Mouse (Mus musculus): ENCODE results near the gene Csn3. TPM values are rescaled to one million over a fixed set of nuclear protein-coding genes. Genes with fewer than 3 reads are reported as not detected.

Csn3 gene
- polyA plus RNA-seq (2012; ENCODE audit: insufficient read depth, low replicate concordance), result not detected in 2 replicates

DNA sequence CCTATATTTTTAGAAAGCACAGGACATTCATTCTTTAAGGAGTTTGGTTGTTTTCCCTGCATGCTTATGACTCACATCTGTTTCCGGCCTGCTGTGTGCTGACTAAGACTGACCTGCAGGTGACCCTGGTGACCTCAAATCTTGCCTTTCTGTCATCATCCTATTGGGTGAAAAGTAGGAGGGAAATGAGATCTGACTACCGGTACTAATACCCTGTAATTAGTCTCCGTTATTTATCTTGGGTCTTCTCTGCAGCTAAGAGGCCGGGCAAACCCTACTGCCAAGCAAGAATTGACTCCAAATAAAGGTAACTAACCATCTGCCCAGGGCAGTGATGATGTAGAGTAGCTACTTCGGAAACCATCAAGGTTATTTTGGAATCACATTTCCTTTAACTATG is at the start of gene Csn3:
Gene Csn3 (plus strand): TSS at position 208 of the 400 bp plus-strand sequence.
- no peaks in the 10 kb centered on the region for H3K4me1 ChIP-seq
- no peaks in the 10 kb centered on the region for H3K27me3 ChIP-seq (replicated peaks)
- no peak within 1 kb of the TSS for H3K4me3 ChIP-seq (replicated peaks)
- no peaks in the 10 kb centered on the region for H3K9me3 ChIP-seq
- TF ChIP-seq FLI1 (IDR thresholded peaks at IDR 0.05; ENCODE audit: low read length), result no peak
- no peak for TF ChIP-seq GATA1 (IDR thresholded peaks at IDR 0.05; ENCODE audit: borderline replicate concordance, low read length)
- H3K36me3 ChIP-seq (replicated peaks; ENCODE audit: low read length), result no peaks in the 10 kb centered on the region

DNA sequence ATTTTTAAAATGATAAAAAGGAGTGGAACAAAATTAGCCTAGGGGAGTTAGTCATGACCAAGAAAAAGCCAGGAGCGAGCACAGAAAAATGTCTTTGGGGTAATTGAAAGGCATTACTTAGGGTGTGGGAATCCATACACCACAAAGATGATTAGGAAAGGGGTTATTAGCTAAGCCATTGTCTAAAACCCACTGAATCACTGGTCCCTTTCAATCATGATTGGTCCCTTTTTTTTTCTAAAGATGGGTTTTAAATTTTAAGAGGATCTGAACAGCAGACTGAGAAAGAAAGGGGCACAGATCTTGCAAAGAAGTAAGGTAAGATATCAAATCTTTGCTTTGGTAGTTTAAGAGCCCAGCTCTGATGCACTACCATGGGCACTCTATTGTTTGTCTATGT is 40.6 kb upstream of the Csn3 start, which contains the start of gene Odam:
Gene Odam (plus strand): TSS at position 301 of the 400 bp plus-strand sequence.
- no peaks in the 10 kb centered on the region for H3K4me1 ChIP-seq
- no peak within 1 kb of the TSS for H3K4me3 ChIP-seq (replicated peaks)
- no peaks in the 10 kb centered on the region for H3K27me3 ChIP-seq (replicated peaks)
- no peaks in the 10 kb centered on the region for H3K9me3 ChIP-seq
- H3K36me3 ChIP-seq (replicated peaks; ENCODE audit: low read length), result no peaks in the 10 kb centered on the region
- TF ChIP-seq FLI1 (IDR thresholded peaks at IDR 0.05; ENCODE audit: low read length) (no peak), GATA1 (IDR thresholded peaks at IDR 0.05; ENCODE audit: borderline replicate concordance, low read length) (no peak)

DNA sequence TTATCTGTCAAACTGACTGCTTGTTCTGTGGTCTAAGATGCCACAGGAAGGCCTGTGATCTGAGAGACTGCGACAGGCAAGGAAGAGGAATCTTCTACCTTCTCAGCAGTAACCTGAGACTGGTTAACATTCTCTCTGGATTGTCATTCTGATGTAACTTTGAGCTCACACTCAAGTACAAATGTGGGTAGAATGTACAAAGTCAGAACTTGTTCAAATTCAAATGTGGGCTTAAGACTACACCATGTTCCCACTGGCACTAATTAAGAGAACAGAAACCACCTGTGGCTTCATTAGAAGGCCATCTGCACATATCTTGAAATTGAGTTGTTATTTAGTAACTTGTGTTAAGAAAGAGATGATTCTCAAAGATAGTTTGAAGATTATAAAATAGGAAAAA is 6.2 kb downstream of the Csn3 start:
- Histone ChIP-seq H3K4me1 (no peaks in the 10 kb centered on the region), H3K27me3 (replicated peaks) (no peaks in the 10 kb centered on the region), H3K36me3 (replicated peaks; ENCODE audit: low read length) (no peaks in the 10 kb centered on the region), H3K9me3 (peaks cover 4% of the 10 kb centered on the region; the same call in 1 of the 2 replicates), H3K4me3 (replicated peaks) (no peak overlapping the region)
- TF ChIP-seq GATA1 (IDR thresholded peaks at IDR 0.05; ENCODE audit: borderline replicate concordance, low read length), result no peak

DNA sequence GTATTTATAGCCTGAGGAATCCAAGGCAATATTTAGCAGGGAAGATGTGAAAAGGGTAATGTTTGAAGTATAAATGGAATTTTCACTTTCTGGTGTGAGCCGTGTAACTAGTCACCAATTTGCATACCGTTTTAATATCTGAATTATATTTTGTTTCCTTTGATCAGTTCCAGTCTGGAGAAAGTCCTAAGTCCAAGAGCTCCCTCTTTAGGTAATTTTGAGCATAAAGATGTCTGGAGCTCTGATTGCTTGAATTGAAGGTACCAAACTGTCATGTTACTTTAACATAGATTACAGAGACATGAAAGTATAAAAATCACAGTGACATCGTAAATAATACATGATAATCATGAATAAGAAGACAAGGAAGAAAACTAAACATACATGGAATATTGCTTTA is 15.4 kb downstream of the Csn3 start:
- H3K4me3 ChIP-seq (replicated peaks), result no peak overlapping the region
- H3K36me3 ChIP-seq (replicated peaks; ENCODE audit: low read length), result no peaks in the 10 kb centered on the region
- H3K4me1 ChIP-seq, result no peaks in the 10 kb centered on the region
- no peaks in the 10 kb centered on the region for H3K27me3 ChIP-seq (replicated peaks)
- peaks cover 6% of the 10 kb centered on the region; the same call in 1 of the 2 replicates for H3K9me3 ChIP-seq
- TF ChIP-seq FLI1 (IDR thresholded peaks at IDR 0.05; ENCODE audit: low read length) (no peak), GATA1 (IDR thresholded peaks at IDR 0.05; ENCODE audit: borderline replicate concordance, low read length) (no peak)

DNA sequence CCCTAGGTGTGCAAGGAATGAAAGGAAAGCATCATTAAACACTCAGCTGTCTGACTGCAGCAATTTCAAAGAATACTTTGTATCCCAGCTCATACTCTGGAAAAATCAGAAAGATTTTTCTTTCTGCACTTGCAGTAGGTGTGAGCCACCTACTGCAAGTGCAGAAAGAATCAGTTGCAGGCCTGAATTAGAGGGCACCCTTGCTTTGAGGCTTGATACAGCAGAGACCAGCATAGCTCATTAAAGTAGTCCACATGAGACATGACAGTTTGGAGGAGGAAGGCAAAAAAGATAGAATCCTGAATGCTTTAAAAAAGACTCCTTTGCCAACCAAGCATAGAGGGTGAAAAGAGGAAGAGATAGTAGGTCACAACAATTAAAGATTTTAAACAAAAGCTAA is 17.1 kb downstream of the Csn3 start:
- no peaks in the 10 kb centered on the region for H3K36me3 ChIP-seq (replicated peaks; ENCODE audit: low read length)
- no peaks in the 10 kb centered on the region for H3K4me1 ChIP-seq
- H3K4me3 ChIP-seq (replicated peaks), result no peak overlapping the region
- H3K9me3 ChIP-seq, result no peaks in the 10 kb centered on the region
- TF ChIP-seq FLI1 (IDR thresholded peaks at IDR 0.05; ENCODE audit: low read length), result no peak
- TF ChIP-seq GATA1 (IDR thresholded peaks at IDR 0.05; ENCODE audit: borderline replicate concordance, low read length), result no peak
- no peaks in the 10 kb centered on the region for H3K27me3 ChIP-seq (replicated peaks)

DNA sequence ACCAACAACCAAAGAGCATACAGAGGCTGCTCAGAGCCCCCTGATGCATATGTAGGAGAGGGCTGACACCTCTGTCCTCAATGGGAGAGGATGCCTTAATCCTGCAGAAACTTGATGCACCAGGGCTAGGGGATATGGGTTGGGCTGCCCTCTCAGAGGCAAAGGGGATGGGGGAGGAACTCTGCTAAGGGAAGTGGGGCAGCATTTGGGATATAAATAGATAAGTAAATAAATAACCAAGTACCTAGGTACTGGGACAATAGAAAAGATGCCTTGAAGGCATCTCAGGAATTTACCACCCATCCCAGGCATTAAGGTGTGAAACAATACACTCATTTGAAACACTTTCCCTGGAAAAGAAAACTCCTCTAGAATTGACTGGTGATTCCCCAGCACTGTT is 26.5 kb downstream of the Csn3 start:
- H3K4me1 ChIP-seq, result no peaks in the 10 kb centered on the region
- no peak overlapping the region for H3K4me3 ChIP-seq (replicated peaks)
- no peaks in the 10 kb centered on the region for H3K36me3 ChIP-seq (replicated peaks; ENCODE audit: low read length)
- H3K27me3 ChIP-seq (replicated peaks), result no peaks in the 10 kb centered on the region
- TF ChIP-seq FLI1 (IDR thresholded peaks at IDR 0.05; ENCODE audit: low read length), result no peak
- no peak for TF ChIP-seq GATA1 (IDR thresholded peaks at IDR 0.05; ENCODE audit: borderline replicate concordance, low read length)
- H3K9me3 ChIP-seq, result 0 out of 2 replicates have a peak, but pooled peaks cover 4% of the 10 kb centered on the region

DNA sequence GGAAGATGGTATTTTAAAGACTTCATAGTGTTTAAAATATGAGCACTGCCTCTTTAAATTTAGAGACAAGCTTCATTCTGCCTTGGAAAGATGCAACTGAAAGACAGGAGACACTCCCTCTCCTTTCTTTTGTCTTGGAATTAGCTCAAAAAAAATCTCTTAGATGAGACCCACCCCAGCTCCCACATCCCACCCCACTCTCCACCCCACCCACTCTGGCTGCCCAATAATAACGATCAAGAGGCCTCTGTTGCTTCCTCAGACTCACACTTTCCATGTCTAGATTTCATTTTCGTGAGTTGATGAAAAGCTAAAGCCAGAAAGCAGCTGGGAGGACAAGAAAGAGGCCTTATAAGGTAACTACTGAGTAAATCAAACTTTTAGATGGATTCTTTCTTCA is 43.8 kb downstream of the Csn3 start, which contains the start of the genes 2310003L06Rik and Gm28434:
Gene 2310003L06Rik (plus strand): TSS at position 259 of the 400 bp plus-strand sequence.
Gene Gm28434 (plus strand): TSS at position 317 of the 400 bp plus-strand sequence.
- no peak within 1 kb of the TSS for H3K4me3 ChIP-seq (replicated peaks)
- no peaks in the 10 kb centered on the region for H3K27me3 ChIP-seq (replicated peaks)
- no peaks in the 10 kb centered on the region for H3K4me1 ChIP-seq
- H3K36me3 ChIP-seq (replicated peaks; ENCODE audit: low read length), result no peaks in the 10 kb centered on the region
- H3K9me3 ChIP-seq, result peaks cover 11% of the 10 kb centered on the region; the same call in 1 of the 2 replicates
- TF ChIP-seq FLI1 (IDR thresholded peaks at IDR 0.05; ENCODE audit: low read length), result no peak
- TF ChIP-seq GATA1 (IDR thresholded peaks at IDR 0.05; ENCODE audit: borderline replicate concordance, low read length), result no peak

DNA sequence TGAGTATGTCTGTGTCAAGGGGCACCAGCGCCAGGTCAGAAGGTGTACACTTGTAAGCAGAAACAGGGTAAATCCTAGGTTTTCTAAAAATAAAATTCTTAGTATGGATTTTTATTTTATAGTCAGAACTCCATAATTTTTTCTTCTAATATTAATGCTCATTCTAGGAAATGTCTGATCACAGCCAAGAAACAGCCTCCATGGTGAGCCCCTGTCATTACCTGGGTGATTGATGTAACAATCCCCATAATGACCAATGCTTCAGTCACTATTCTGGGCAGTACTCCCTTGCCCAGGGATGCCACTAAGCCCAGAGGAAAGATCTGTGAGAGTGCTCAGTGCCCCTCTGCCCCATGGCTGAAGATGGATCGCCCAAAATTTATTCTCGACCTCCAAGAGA is 53.8 kb downstream of the Csn3 start, which contains the start of gene Cabs1:
Gene Cabs1 (plus strand): TSS at position 301 of the 400 bp plus-strand sequence.
- Histone ChIP-seq H3K9me3 (peaks cover 8% of the 10 kb centered on the region), H3K4me1 (no peaks in the 10 kb centered on the region), H3K4me3 (replicated peaks) (no peak within 1 kb of the TSS), H3K36me3 (replicated peaks; ENCODE audit: low read length) (no peaks in the 10 kb centered on the region), H3K27me3 (replicated peaks) (no peaks in the 10 kb centered on the region)
- no peak for TF ChIP-seq FLI1 (IDR thresholded peaks at IDR 0.05; ENCODE audit: low read length)
- TF ChIP-seq GATA1 (IDR thresholded peaks at IDR 0.05; ENCODE audit: borderline replicate concordance, low read length), result no peak

Other genes with a start within 250 kb of the Csn3 start
- not detected in 2 replicates for gene Csn2, start 225.9 kb upstream of the Csn3 start, polyA plus RNA-seq (2012; ENCODE audit: insufficient read depth, low replicate concordance)
- gene Csn1s2a, start 151.0 kb upstream of the Csn3 start, polyA plus RNA-seq (2012; ENCODE audit: insufficient read depth, low replicate concordance), result not detected in 2 replicates
- not detected in 2 replicates for gene Csn1s2b, start 117.5 kb upstream of the Csn3 start, polyA plus RNA-seq (2012; ENCODE audit: insufficient read depth, low replicate concordance)
- not detected in 2 replicates for gene Prr27, start 99.9 kb upstream of the Csn3 start, polyA plus RNA-seq (2012; ENCODE audit: insufficient read depth, low replicate concordance)
- gene Odam, start 40.5 kb upstream of the Csn3 start, polyA plus RNA-seq (2012; ENCODE audit: insufficient read depth, low replicate concordance), result not detected in 2 replicates
- gene 2310003L06Rik, start 43.9 kb downstream of the Csn3 start, polyA plus RNA-seq (2012; ENCODE audit: insufficient read depth, low replicate concordance), result not detected in 2 replicates
- not detected in 2 replicates for gene Gm28434, start 43.9 kb downstream of the Csn3 start, polyA plus RNA-seq (2012; ENCODE audit: insufficient read depth, low replicate concordance)
- not detected in 2 replicates for gene Cabs1, start 53.9 kb downstream of the Csn3 start, polyA plus RNA-seq (2012; ENCODE audit: insufficient read depth, low replicate concordance)
- not detected in 2 replicates for gene Smr3a, start 77.0 kb downstream of the Csn3 start, polyA plus RNA-seq (2012; ENCODE audit: insufficient read depth, low replicate concordance)
- gene Smr2, start 161.0 kb downstream of the Csn3 start, polyA plus RNA-seq (2012; ENCODE audit: insufficient read depth, low replicate concordance), result not detected in 2 replicates
- gene Gm11116, start 186.0 kb downstream of the Csn3 start, polyA plus RNA-seq (2012; ENCODE audit: insufficient read depth, low replicate concordance), result not detected in 2 replicates
- not detected in 2 replicates for gene Gm11115, start 228.5 kb downstream of the Csn3 start, polyA plus RNA-seq (2012; ENCODE audit: insufficient read depth, low replicate concordance)

Data from megakaryocyte, embryonic 14.5 days (primary cell).